Mouse (Mus musculus) megakaryocyte-erythroid progenitor cell, adult 5-6 weeks (primary cell): ENCODE data around the gene Gpatch2l. TPM values are rescaled to one million over a fixed set of nuclear protein-coding genes. Genes with fewer than 3 reads are reported as not detected.

Experiments used
- ATAC-seq: replicated peaks from 2 replicates; pipeline ENCODE4 v1.8.0; 2016; ENCODE audit warnings: mild to moderate bottlenecking, inconsistent platforms; ENCODE audit not compliant: severe bottlenecking, poor library complexity, low FRiP score, low TSS enrichment
- total RNA-seq, 2 experiments: library from RNA; stranded (forward) in 1 of 2; stranded (reverse) in 1 of 2; fragments of 200-1000, 215-1000 nt in 1 of 2; fragments of >200 nt in 1 of 2; fragmentation: Nextera tagmentation in 1 of 2; gene quantifications; 2 replicates each; pipeline ENCODE4 v1.2.3; 2014 to 2017

The Gpatch2l gene
- total RNA-seq, 2 experiments from 2014 or later: 16.1 to 21.9 TPM

- no peak for ATAC-seq
Observed at GRCm38 (mm10) chr12:86275731-86276130, 34.1 kb downstream of the Gpatch2l start.

- ATAC-seq: peak; percentile 68
Observed at GRCm38 (mm10) chr12:86276463-86276862, 34.8 kb downstream of the Gpatch2l start.

DNA sequence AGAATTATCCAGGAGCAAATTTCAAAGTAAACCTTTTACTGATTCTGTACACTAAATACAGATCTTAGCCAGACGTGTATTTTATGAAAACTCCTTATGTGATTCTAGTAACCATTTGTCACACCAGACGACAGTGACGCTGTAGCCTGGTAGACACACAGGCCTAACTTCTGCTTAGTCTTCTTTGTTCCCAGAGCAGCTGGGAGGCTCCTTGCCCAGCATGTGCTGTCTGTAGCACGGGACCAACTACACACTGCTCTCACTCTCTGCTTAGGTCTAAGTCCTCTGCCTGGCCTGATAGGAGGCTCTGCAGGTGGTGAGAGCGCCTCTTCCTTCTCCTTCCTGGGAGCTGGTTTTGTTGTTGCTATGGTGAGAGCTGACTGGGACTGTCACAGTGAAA lies 35.2 kb downstream of the Gpatch2l start:
- ATAC-seq: no peak

DNA sequence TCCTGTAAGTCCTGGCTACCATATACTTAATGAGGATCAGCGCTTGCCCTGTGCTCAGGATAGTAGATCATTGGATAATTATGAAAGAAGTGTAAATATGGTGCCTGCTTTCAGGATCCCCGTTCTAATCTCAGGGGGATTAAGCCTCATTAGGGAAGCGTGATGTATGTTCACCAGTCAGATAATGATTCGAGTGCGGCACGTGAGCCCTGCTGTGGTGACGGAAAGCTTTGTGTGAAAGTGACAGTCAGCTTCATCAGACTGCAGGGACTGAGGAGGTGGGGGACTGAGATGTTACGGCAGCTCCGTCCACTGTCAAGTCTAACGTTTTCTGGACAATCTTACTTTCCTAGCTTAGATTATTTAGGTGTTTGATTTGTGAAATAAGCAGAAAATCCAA lies 38.3 kb downstream of the Gpatch2l start:
- ATAC-seq: no peak

- ATAC-seq: no peak
Observed at GRCm38 (mm10) chr12:86285704-86286103, 44.0 kb downstream of the Gpatch2l start.

- ATAC-seq: no peak
Observed at GRCm38 (mm10) chr12:86297450-86297849, 55.8 kb downstream of the Gpatch2l start.

- ATAC-seq: no peak
Observed at GRCm38 (mm10) chr12:86302973-86303372, 61.3 kb downstream of the Gpatch2l start.

GRCm38 (mm10) chr12:86305045-86305444 lies 63.4 kb downstream of the Gpatch2l start:
- ATAC-seq: peak; percentile 46; the same call in 1 of the 2 replicates

- peak; percentile 92 for ATAC-seq
Observed at GRCm38 (mm10) chr12:86305635-86306243, 64.1 kb downstream of the Gpatch2l start.

- no peak for ATAC-seq
Observed at GRCm38 (mm10) chr12:86309474-86309873, 67.8 kb downstream of the Gpatch2l start.

DNA sequence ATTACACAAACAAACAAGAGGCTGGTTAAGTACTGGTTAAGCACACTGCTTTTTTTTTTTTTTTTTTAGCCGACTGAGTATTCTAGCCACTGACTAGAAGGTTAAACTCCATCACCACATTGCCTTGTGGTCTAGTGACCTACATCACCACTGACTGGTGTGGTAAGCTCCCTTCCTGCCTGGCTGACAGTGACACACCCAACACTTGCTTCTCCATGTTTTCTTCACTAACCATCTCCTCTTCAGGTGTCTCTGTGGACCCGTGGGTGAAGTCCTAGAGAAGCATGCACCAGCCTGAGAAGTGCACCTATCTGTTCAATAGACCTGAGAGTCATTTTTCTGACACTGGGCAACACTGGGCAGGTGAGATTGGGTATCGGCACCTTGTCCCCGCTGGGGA lies 68.2 kb downstream of the Gpatch2l start:
- ATAC-seq: no peak

DNA sequence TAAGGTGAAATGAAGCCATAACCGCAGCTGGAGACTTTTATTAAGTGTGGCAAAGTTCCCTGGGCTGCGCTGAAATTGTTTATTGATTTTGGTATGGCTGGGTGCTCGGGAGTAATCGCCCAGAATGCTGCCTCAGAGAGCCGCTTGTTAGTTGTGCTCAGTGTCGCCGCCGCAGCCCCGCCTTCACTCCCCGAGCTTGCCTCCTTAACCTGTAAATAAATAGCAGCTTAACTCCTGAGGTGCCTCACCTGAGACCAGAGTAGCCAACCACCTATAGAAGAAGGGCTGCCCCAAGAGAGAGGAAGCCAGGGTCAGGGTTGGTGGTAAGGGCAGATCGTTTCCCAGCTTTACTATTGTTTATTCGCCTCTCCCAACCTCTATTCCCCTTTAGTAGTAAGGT lies 79.0 kb downstream of the Gpatch2l start:
- ATAC-seq: no peak

DNA sequence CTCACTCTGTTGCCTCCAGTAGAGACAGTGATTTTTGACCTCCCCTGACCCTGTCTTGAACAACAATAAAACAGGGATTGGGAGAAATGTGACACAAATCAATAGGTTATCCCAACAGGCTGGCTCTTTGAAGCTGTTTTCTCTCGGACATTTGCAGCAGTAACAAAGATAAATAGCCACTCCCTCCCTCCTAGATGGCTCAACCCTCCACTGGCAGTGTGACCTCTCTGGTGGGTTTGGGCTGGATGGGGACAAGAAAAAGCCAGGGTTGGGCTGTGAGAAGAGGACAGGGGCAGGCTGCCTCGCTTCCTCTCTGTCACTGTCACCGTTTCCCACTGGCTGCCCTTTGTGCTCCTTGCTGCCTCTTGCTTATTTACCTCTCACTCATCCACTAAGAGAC lies 82.6 kb downstream of the Gpatch2l start:
- no peak for ATAC-seq

DNA sequence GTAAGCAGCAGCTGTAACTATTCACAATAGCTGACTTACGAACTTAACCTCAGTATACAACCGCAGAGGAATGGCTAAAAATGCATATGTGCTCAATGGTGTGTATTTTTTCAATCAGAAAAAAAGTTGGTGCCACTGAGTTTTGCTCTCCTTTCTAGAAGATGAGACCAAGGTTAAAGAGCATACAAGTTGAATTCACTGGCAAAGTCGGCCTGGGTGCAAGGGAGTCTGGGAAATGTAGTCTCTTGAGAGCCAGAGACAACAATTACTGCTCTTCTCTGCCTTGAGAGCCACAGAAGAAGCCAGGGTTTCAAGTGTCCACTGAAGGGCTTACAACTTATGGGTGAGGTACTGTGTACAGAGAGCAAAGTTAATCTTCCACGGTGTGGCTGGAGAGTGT lies 88.2 kb downstream of the Gpatch2l start:
- ATAC-seq: no peak

DNA sequence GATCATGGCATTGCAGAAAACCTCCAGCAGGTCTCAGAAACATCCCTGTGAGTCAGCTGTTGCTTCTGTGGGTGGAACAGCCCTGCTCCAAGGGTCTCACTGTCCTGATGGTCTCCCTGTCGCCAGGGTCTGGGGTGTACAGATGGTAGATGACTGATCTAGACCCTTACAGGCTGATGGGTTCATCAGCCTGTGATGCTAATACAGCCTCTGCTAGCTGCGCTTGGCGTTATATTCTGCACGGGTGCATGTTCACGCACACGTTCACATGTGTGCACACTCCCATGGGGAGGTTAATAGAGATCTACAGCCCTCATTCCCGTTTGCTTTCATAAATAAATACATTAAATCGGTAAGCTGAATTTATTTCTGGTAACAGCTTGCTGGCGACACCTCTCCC lies 89.0 kb downstream of the Gpatch2l start:
- no peak for ATAC-seq

- no peak for ATAC-seq
Observed at GRCm38 (mm10) chr12:86331248-86331647, 89.6 kb downstream of the Gpatch2l start.

GRCm38 (mm10) chr12:86336209-86336608 lies 94.6 kb downstream of the Gpatch2l start:
- ATAC-seq: no peak

DNA sequence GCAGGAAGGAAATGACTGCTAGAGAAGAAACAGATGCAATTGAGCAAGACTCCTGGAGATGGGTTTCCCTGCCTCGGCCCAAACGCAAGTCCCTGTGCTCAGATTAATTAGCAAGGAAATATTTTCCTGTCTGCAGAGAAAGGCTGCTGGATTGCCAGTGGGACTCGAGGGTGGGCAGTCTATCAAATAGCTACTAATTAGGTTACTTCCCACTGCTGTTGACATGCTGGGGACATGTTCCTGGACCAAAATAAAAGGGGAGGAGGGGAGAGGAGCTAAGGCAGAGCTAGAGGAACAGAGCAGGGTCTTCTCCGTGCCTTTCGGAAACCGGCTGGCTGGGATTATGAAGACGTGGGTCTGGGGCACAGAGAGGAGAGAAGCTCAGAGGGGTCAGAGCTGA lies 95.2 kb downstream of the Gpatch2l start:
- ATAC-seq: no peak
